Mouse (Mus musculus) liver, adult 2 months (tissue): ENCODE measurements around the gene Kcnn4. TPM values are rescaled to one million over a fixed set of nuclear protein-coding genes. Genes with fewer than 3 reads are reported as not detected.

Experiments
- DNase-seq: peaks from one replicate; pipeline ENCODE4 v3.0.0-alpha.2; 2011; ENCODE audit warnings: low read depth, low spot score; ENCODE audit errors: extremely low read depth
- H3K27ac ChIP-seq: fragments of 200-500 bp; replicated peaks from 2 replicates; pipeline ENCODE4 v1.5.1; 2012; ENCODE audit warnings: low read depth, mild to moderate bottlenecking, control low read depth, inconsistent platforms, low read length; ENCODE audit not compliant: insufficient read depth
- H3K27me3 ChIP-seq: fragments of 200-500 bp; 2 replicates; pipeline ENCODE4 v1.6.1; 2012; ENCODE audit warnings: mild to moderate bottlenecking, moderate library complexity, low read length, inconsistent platforms; ENCODE audit not compliant: control insufficient read depth, insufficient read depth
- H3K36me3 ChIP-seq: fragments of 200-500 bp; 2 replicates; pipeline ENCODE4 v1.6.1; 2012; ENCODE audit warnings: low read length, inconsistent platforms; ENCODE audit not compliant: control insufficient read depth, insufficient read depth
- H3K4me1 ChIP-seq: fragments of 200-500 bp; 2 replicates; pipeline ENCODE4 v1.6.1; 2011; ENCODE audit warnings: low read length; ENCODE audit not compliant: control insufficient read depth, insufficient read depth
- H3K4me3 ChIP-seq: fragments of 200-500 bp; 2 replicates; pipeline ENCODE4 v1.5.1; 2011; ENCODE audit warnings: low read depth, mild to moderate bottlenecking, control low read depth, low read length, moderate library complexity; ENCODE audit not compliant: insufficient read depth
- H3K79me2 ChIP-seq: fragments of 200-500 bp; 2 replicates; pipeline ENCODE4 v1.6.1; 2012; ENCODE audit warnings: inconsistent platforms, mild to moderate bottlenecking, low read length, moderate library complexity; ENCODE audit not compliant: control insufficient read depth, insufficient read depth
- H3K9ac ChIP-seq: fragments of 200-500 bp; 2 replicates; pipeline ENCODE4 v1.6.1; 2012; ENCODE audit warnings: low read depth, mild to moderate bottlenecking, control low read depth, inconsistent platforms, low read length
- CTCF ChIP-seq: fragments of 200-500 bp; IDR thresholded peaks from 2 replicates; pipeline ENCODE4 v1.5.1; 2011; ENCODE audit warnings: low read depth, low read length, control low read depth
- POLR2A ChIP-seq: fragments of 200-500 bp; IDR thresholded peaks from 2 replicates; pipeline ENCODE4 v1.6.1; 2011; ENCODE audit warnings: low read length, control low read depth; ENCODE audit not compliant: insufficient read depth; ENCODE audit errors: extremely low read depth
- WGBS: fragments of 180-500 bp; shearing (Covaris S2); methylation state at CpG from one replicate; pipeline ENCODE4 v1.1.7; 2018; 5-methylcytosine and 5-hydroxymethylcytosine counted together
- polyA plus RNA-seq: library from polyadenylated mRNA; depleted of rRNA; stranded (reverse); fragments of >200 nt; gene quantifications from 2 replicates; pipeline ENCODE4 v1.2.3, GENCODE M21; 2012; rRNA removed
- total RNA-seq: library from RNA; depleted of rRNA; stranded (reverse); fragments of >200 nt; gene quantifications from 2 replicates; pipeline ENCODE4 v1.2.3, GENCODE M21; 2014; rRNA removed

Gene Kcnn4
- total and polyA plus RNA-seq, 2 experiments: 0.66 to 0.83 TPM

DNA sequence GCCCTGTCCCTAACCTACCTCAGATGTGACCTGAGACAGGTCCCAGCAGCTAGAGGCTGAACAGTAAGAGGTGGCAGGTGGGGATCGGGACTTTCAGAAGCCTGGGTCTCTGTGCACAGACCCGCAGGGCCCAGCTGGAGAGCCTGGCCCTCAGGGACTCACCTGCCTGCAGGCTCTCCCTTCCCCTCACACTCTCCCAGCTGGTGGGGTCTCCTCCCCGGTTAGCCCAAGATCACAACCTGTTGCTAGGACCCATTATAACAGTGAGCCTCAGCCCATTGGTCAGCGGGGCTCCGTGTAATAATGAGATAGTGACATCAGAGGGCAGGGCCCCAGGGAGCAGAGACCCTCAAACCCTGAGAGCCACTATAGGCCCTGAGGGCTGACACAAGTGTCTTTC lies 65.2 kb downstream of the Kcnn4 start:
- Histone ChIP-seq H3K79me2 (no peaks in the 10 kb centered on the region), H3K9ac (no peak overlapping the region), H3K36me3 (no peaks in the 10 kb centered on the region), H3K4me1 (no peaks in the 10 kb centered on the region), H3K4me3 (no peak overlapping the region), H3K27me3 (0 out of 2 replicates have a peak, but pooled peaks cover 3% of the 10 kb centered on the region), H3K27ac (no peak overlapping the region)
- DNase-seq: no peak
- no peak for TF ChIP-seq POLR2A
- no peak for TF ChIP-seq CTCF
- WGBS: 84% methylated on average over 5 of the region's 5 CpGs

Other genes starting within 250 kb of the Kcnn4 start
- 6.1 and 7.7 TPM in 2 replicates for gene Zfp235, start 236.1 kb upstream of the Kcnn4 start, total RNA-seq
- 3.3 and 3.8 TPM in 2 replicates for gene Zfp235, start 236.1 kb upstream of the Kcnn4 start, polyA plus RNA-seq
- 0.34 and 0.37 TPM in 2 replicates for gene Zfp114, start 195.2 kb upstream of the Kcnn4 start, total RNA-seq
- 0.06 and 0.29 TPM in 2 replicates for gene Zfp114, start 195.2 kb upstream of the Kcnn4 start, polyA plus RNA-seq
- 2.5 and 2.7 TPM in 2 replicates for gene Zfp111, start 158.8 kb upstream of the Kcnn4 start, total RNA-seq
- 0.69 and 0.87 TPM in 2 replicates for gene Zfp111, start 158.8 kb upstream of the Kcnn4 start, polyA plus RNA-seq
- 3.1 and 3.6 TPM in 2 replicates for gene Zfp109, start 132.7 kb upstream of the Kcnn4 start, total RNA-seq
- gene Zfp109, start 132.7 kb upstream of the Kcnn4 start, polyA plus RNA-seq: 0.98 and 1.3 TPM in 2 replicates
- gene Zfp108, start 115.5 kb upstream of the Kcnn4 start, total RNA-seq: 2.4 and 2.7 TPM in 2 replicates
- 0.38 and 0.61 TPM in 2 replicates for gene Zfp108, start 115.5 kb upstream of the Kcnn4 start, polyA plus RNA-seq
- 2.9 and 3.6 TPM in 2 replicates for gene Zfp93, start 99.8 kb upstream of the Kcnn4 start, total RNA-seq
- gene Zfp93, start 99.8 kb upstream of the Kcnn4 start, polyA plus RNA-seq: 1.3 TPM in 2 replicates
- 0.94 and 1.8 TPM in 2 replicates for gene Zfp61, start 69.0 kb upstream of the Kcnn4 start, total RNA-seq
- 0.48 and 0.50 TPM in 2 replicates for gene Zfp61, start 69.0 kb upstream of the Kcnn4 start, polyA plus RNA-seq
- gene Zfp94, start 53.6 kb upstream of the Kcnn4 start, total RNA-seq: 2.4 and 2.8 TPM in 2 replicates
- gene Zfp94, start 53.6 kb upstream of the Kcnn4 start, polyA plus RNA-seq: 2.6 and 3.3 TPM in 2 replicates
- not detected in 2 replicates for gene Tescl, start 36.3 kb upstream of the Kcnn4 start, total RNA-seq
- gene Tescl, start 36.3 kb upstream of the Kcnn4 start, polyA plus RNA-seq: not detected in 2 replicates
- not detected in 2 replicates for gene Lypd5, start 21.1 kb upstream of the Kcnn4 start, total RNA-seq
- not detected in 2 replicates for gene Lypd5, start 21.1 kb upstream of the Kcnn4 start, polyA plus RNA-seq
- 3.7 and 5.0 TPM in 2 replicates for gene Smg9, start 29.4 kb downstream of the Kcnn4 start, total RNA-seq
- 11.7 and 17.8 TPM in 2 replicates for gene Smg9, start 29.4 kb downstream of the Kcnn4 start, polyA plus RNA-seq
- gene Irgc1, start 82.0 kb downstream of the Kcnn4 start, total RNA-seq: not detected in 2 replicates
- 0.20 TPM in 1 of 2 replicates, not detected in the other for gene Irgc1, start 82.0 kb downstream of the Kcnn4 start, polyA plus RNA-seq
- 0.18 and 1.1 TPM in 2 replicates for gene Plaur, start 92.2 kb downstream of the Kcnn4 start, total RNA-seq
- gene Plaur, start 92.2 kb downstream of the Kcnn4 start, polyA plus RNA-seq: 0.22 and 0.97 TPM in 2 replicates
- gene Cadm4, start 111.8 kb downstream of the Kcnn4 start, total RNA-seq: 2.1 and 3.5 TPM in 2 replicates
- gene Cadm4, start 111.8 kb downstream of the Kcnn4 start, polyA plus RNA-seq: 5.3 and 6.5 TPM in 2 replicates
- gene Zfp428, start 136.7 kb downstream of the Kcnn4 start, total RNA-seq: 1.4 TPM in 2 replicates
- 2.3 and 3.3 TPM in 2 replicates for gene Zfp428, start 136.7 kb downstream of the Kcnn4 start, polyA plus RNA-seq
- gene AC161166.1, start 142.2 kb downstream of the Kcnn4 start, total RNA-seq: not detected in 2 replicates
- gene AC161166.1, start 142.2 kb downstream of the Kcnn4 start, polyA plus RNA-seq: not detected in 2 replicates
- 3.0 and 4.8 TPM in 2 replicates for gene Irgq, start 160.4 kb downstream of the Kcnn4 start, total RNA-seq
- gene Irgq, start 160.4 kb downstream of the Kcnn4 start, polyA plus RNA-seq: 12.5 and 14.0 TPM in 2 replicates
- not detected in 2 replicates for gene Pinlyp, start 175.9 kb downstream of the Kcnn4 start, total RNA-seq
- not detected in 2 replicates for gene Pinlyp, start 175.9 kb downstream of the Kcnn4 start, polyA plus RNA-seq
- 4.8 and 7.4 TPM in 2 replicates for gene Xrcc1, start 176.0 kb downstream of the Kcnn4 start, total RNA-seq
- 12.6 and 17.1 TPM in 2 replicates for gene Xrcc1, start 176.0 kb downstream of the Kcnn4 start, polyA plus RNA-seq
- gene Ethe1, start 217.3 kb downstream of the Kcnn4 start, total RNA-seq: 71.1 and 91.4 TPM in 2 replicates
- gene Ethe1, start 217.3 kb downstream of the Kcnn4 start, polyA plus RNA-seq: 227 and 244 TPM in 2 replicates
- not detected in 2 replicates for gene Zfp575, start 217.4 kb downstream of the Kcnn4 start, total RNA-seq
- gene Zfp575, start 217.4 kb downstream of the Kcnn4 start, polyA plus RNA-seq: 0.02 TPM in 1 of 2 replicates, not detected in the other
- gene Phldb3, start 240.5 kb downstream of the Kcnn4 start, total RNA-seq: 1.4 and 1.5 TPM in 2 replicates
- 3.4 and 3.5 TPM in 2 replicates for gene Phldb3, start 240.5 kb downstream of the Kcnn4 start, polyA plus RNA-seq